Mouse (Mus musculus) heart, embryonic 15.5 days (tissue): ENCODE results near the gene Rnd2. TPM values are rescaled to one million over a fixed set of nuclear protein-coding genes. Genes with fewer than 3 reads are reported as not detected.
"Not testable (repeated sequence)": the region's sequence is repeated elsewhere in the genome, so short reads cannot be mapped to it uniquely, and the experiment has no call there.

Experiments
- ATAC-seq: fragments of 200-750 bp; cut with Nextera tagmentation; replicated peaks from 2 replicates; pipeline ENCODE4 v1.8.0; 2017; ENCODE audit warnings: low read depth, moderate TSS enrichment; ENCODE audit not compliant: insufficient number of reproducible peaks, insufficient read depth, low FRiP score
- H3K27ac ChIP-seq: fragments of 300-500 bp; sonication (generic); 2 replicates; pipeline ENCODE4 v1.5.1; 2015; ENCODE audit warnings: mild to moderate bottlenecking, inconsistent platforms
- H3K27me3 ChIP-seq: fragments of 300-500 bp; sonication (generic); 2 replicates; pipeline ENCODE4 v1.6.1; 2015; ENCODE audit warnings: inconsistent platforms
- H3K36me3 ChIP-seq: fragments of 300-500 bp; sonication (generic); 2 replicates; pipeline ENCODE4 v1.6.1; 2015; ENCODE audit warnings: mild to moderate bottlenecking, inconsistent platforms
- H3K4me1 ChIP-seq: fragments of 300-500 bp; sonication (generic); replicated peaks from 2 replicates; pipeline ENCODE4 v1.6.1; 2015; ENCODE audit warnings: inconsistent platforms
- H3K4me2 ChIP-seq: fragments of 300-500 bp; sonication (generic); 2 replicates; pipeline ENCODE4 v1.6.1; 2015; ENCODE audit warnings: inconsistent platforms, mild to moderate bottlenecking, moderate library complexity
- H3K4me3 ChIP-seq: fragments of 300-500 bp; sonication (generic); 2 replicates; pipeline ENCODE4 v1.5.1; 2015; ENCODE audit warnings: mild to moderate bottlenecking, inconsistent platforms
- H3K9ac ChIP-seq: fragments of 300-500 bp; sonication (generic); 2 replicates; pipeline ENCODE4 v1.6.1; 2015; ENCODE audit warnings: mild to moderate bottlenecking, inconsistent platforms
- H3K9me3 ChIP-seq: fragments of 300-500 bp; sonication (generic); replicated peaks from 2 replicates; pipeline ENCODE4 v1.6.1; 2016; ENCODE audit warnings: inconsistent platforms
- WGBS: fragments of 180-500 bp; shearing (Covaris S2); methylation state at CpG from one replicate; pipeline ENCODE4 v1.1.7; 2015; ENCODE audit warnings: mixed read lengths; 5-methylcytosine and 5-hydroxymethylcytosine counted together
- polyA plus RNA-seq: library from polyadenylated mRNA; unstranded; fragments of >200 nt; fragmentation: Nextera tagmentation; extraction: Ambion mirVana; gene quantifications from 2 replicates; pipeline ENCODE4 v1.2.1, GENCODE M21; 2015

Gene Rnd2
- polyA plus RNA-seq, 1 experiment from 2014 or later, result 9.1 TPM

GRCm38 (mm10) chr11:101447786-101448185 lies 17.0 kb upstream of the Rnd2 start:
- Histone ChIP-seq H3K9ac (peak overlapping the region; percentile 55), H3K4me3 (peak overlapping the region; percentile 61), H3K4me2 (peak overlapping the region; percentile 64)

GRCm38 (mm10) chr11:101448274-101448746 lies 16.5 kb upstream of the Rnd2 start, which contains the start of gene Ifi35:
Ifi35 (plus strand) TSS chr11:101448407.
- Histone ChIP-seq H3K4me1 (peaks cover 29% of the 10 kb centered on the region), H3K27ac (peak within 1 kb of the TSS; percentile 82), H3K4me2 (peak within 1 kb of the TSS; percentile 64), H3K9ac (peak within 1 kb of the TSS; percentile 55), H3K27me3 (no peaks in the 10 kb centered on the region), H3K36me3 (peaks cover 20% of the 10 kb centered on the region), H3K4me3 (peak within 1 kb of the TSS; percentile 61), H3K9me3 (no peaks in the 10 kb centered on the region)
- 15% methylated on average over 10 of the region's 10 CpGs for WGBS
- ATAC-seq, result peak; percentile 61

More at GRCm38 (mm10) chr11:101447786-101448185, 17.0 kb upstream of the Rnd2 start:
- Histone ChIP-seq H3K36me3 (peaks cover 20% of the 10 kb centered on the region), H3K4me1 (peaks cover 33% of the 10 kb centered on the region), H3K27ac (peak overlapping the region; percentile 82), H3K27me3 (no peaks in the 10 kb centered on the region), H3K9me3 (no peaks in the 10 kb centered on the region)
- WGBS, result 88% methylated on average over 5 of the region's 5 CpGs
- ATAC-seq, result no peak

GRCm38 (mm10) chr11:101448899-101449298 lies 15.9 kb upstream of the Rnd2 start:
- Histone ChIP-seq H3K9me3 (no peaks in the 10 kb centered on the region), H3K4me1 (peaks cover 23% of the 10 kb centered on the region), H3K4me3 (peak overlapping the region; percentile 61), H3K4me2 (peak overlapping the region; percentile 64), H3K9ac (peak overlapping the region; percentile 55), H3K27me3 (no peaks in the 10 kb centered on the region), H3K36me3 (peaks cover 16% of the 10 kb centered on the region), H3K27ac (peak overlapping the region; percentile 82)
- WGBS, result 74% methylated on average over 4 of the region's 4 CpGs
- ATAC-seq, result no peak

- H3K36me3 ChIP-seq, H3K9ac ChIP-seq, H3K27ac ChIP-seq, H3K4me2 ChIP-seq, H3K4me3 ChIP-seq, H3K9me3 ChIP-seq, H3K27me3 ChIP-seq, ATAC-seq: not testable (repeated sequence)
- peaks cover 17% of the 10 kb centered on the region for H3K4me1 ChIP-seq
- WGBS, result 83% methylated on average over 4 of the region's 4 CpGs
Observed at GRCm38 (mm10) chr11:101449596-101449995, 15.2 kb upstream of the Rnd2 start.

GRCm38 (mm10) chr11:101450394-101450793 lies 14.4 kb upstream of the Rnd2 start:
- no peaks in the 10 kb centered on the region for H3K9me3 ChIP-seq
- no peak overlapping the region for H3K9ac ChIP-seq
- no peak for ATAC-seq
- H3K36me3 ChIP-seq, result peaks cover 2% of the 10 kb centered on the region; the same call in 1 of the 2 replicates
- 72% methylated on average over 3 of the region's 3 CpGs for WGBS
- no peak overlapping the region for H3K27ac ChIP-seq
- peaks cover 14% of the 10 kb centered on the region for H3K4me1 ChIP-seq
- no peak overlapping the region for H3K4me2 ChIP-seq
- no peak overlapping the region for H3K4me3 ChIP-seq
- no peaks in the 10 kb centered on the region for H3K27me3 ChIP-seq

GRCm38 (mm10) chr11:101451536-101451935 lies 13.3 kb upstream of the Rnd2 start:
- Histone ChIP-seq H3K27ac (no peak overlapping the region), H3K9me3 (no peaks in the 10 kb centered on the region), H3K4me3 (no peak overlapping the region), H3K4me1 (peaks cover 14% of the 10 kb centered on the region), H3K27me3 (no peaks in the 10 kb centered on the region), H3K4me2 (no peak overlapping the region), H3K9ac (no peak overlapping the region), H3K36me3 (0 out of 2 replicates have a peak, but pooled peaks cover under 1% of the 10 kb centered on the region)
- WGBS, result 93% methylated on average over 10 of the region's 10 CpGs
- no peak for ATAC-seq

- ATAC-seq, result no peak
- Histone ChIP-seq H3K27me3 (no peaks in the 10 kb centered on the region), H3K4me2 (no peak overlapping the region), H3K36me3 (peaks cover 7% of the 10 kb centered on the region; the same call in 1 of the 2 replicates), H3K9ac (no peak overlapping the region), H3K9me3 (no peaks in the 10 kb centered on the region), H3K27ac (no peak overlapping the region), H3K4me1 (peaks cover 14% of the 10 kb centered on the region), H3K4me3 (no peak overlapping the region)
- 56% methylated on average over 10 of the region's 10 CpGs for WGBS
Observed at GRCm38 (mm10) chr11:101452093-101452774, 12.6 kb upstream of the Rnd2 start.

GRCm38 (mm10) chr11:101454702-101455101 lies 10.1 kb upstream of the Rnd2 start:
- no peak for ATAC-seq
- Histone ChIP-seq H3K4me2 (no peak overlapping the region), H3K4me1 (peaks cover 4% of the 10 kb centered on the region; the same call in 1 of the 2 replicates), H3K36me3 (peaks cover 31% of the 10 kb centered on the region), H3K9ac (no peak overlapping the region), H3K9me3 (no peaks in the 10 kb centered on the region), H3K27ac (no peak overlapping the region), H3K4me3 (no peak overlapping the region), H3K27me3 (no peaks in the 10 kb centered on the region)
- WGBS, result 74% methylated on average over 6 of the region's 6 CpGs

- Histone ChIP-seq H3K4me1 (peaks cover 3% of the 10 kb centered on the region; the same call in 1 of the 2 replicates), H3K27me3 (no peaks in the 10 kb centered on the region), H3K9me3 (no peaks in the 10 kb centered on the region)
Observed at GRCm38 (mm10) chr11:101455627-101456026, 9.2 kb upstream of the Rnd2 start.

GRCm38 (mm10) chr11:101457631-101458030 lies 7.2 kb upstream of the Rnd2 start:
- Histone ChIP-seq H3K27me3 (no peaks in the 10 kb centered on the region), H3K36me3 (peaks cover 59% of the 10 kb centered on the region), H3K4me2 (no peak overlapping the region), H3K27ac (no peak overlapping the region), H3K9ac (no peak overlapping the region), H3K9me3 (no peaks in the 10 kb centered on the region), H3K4me3 (no peak overlapping the region), H3K4me1 (peaks cover 6% of the 10 kb centered on the region)
- 86% methylated on average over 9 of the region's 9 CpGs for WGBS
- ATAC-seq, result no peak

More at GRCm38 (mm10) chr11:101455627-101456026, 9.2 kb upstream of the Rnd2 start:
- no peak overlapping the region for H3K27ac ChIP-seq
- no peak for ATAC-seq
- WGBS, result 88% methylated on average over 7 of the region's 7 CpGs
- H3K36me3 ChIP-seq, result peaks cover 40% of the 10 kb centered on the region
- no peak overlapping the region for H3K9ac ChIP-seq
- H3K4me2 ChIP-seq, result no peak overlapping the region
- no peak overlapping the region for H3K4me3 ChIP-seq

- Histone ChIP-seq H3K4me3 (no peak overlapping the region), H3K9ac (no peak overlapping the region), H3K4me1 (peaks cover 12% of the 10 kb centered on the region), H3K9me3 (no peaks in the 10 kb centered on the region), H3K27me3 (no peaks in the 10 kb centered on the region), H3K4me2 (no peak overlapping the region), H3K36me3 (peaks cover 60% of the 10 kb centered on the region), H3K27ac (no peak overlapping the region)
- no peak for ATAC-seq
- WGBS, result 84% methylated on average over 12 of the region's 12 CpGs
Observed at GRCm38 (mm10) chr11:101458217-101458616, 6.6 kb upstream of the Rnd2 start.

GRCm38 (mm10) chr11:101459716-101460115 lies 5.1 kb upstream of the Rnd2 start:
- Histone ChIP-seq H3K27me3 (no peaks in the 10 kb centered on the region), H3K9me3 (no peaks in the 10 kb centered on the region), H3K4me3 (no peak overlapping the region), H3K4me1 (peaks cover 26% of the 10 kb centered on the region), H3K27ac (no peak overlapping the region), H3K4me2 (no peak overlapping the region), H3K36me3 (peaks cover 60% of the 10 kb centered on the region), H3K9ac (no peak overlapping the region)
- 43% methylated on average over 5 of the region's 6 CpGs for WGBS
- ATAC-seq, result no peak
